Comparison of ENCODE assay signal across 7 mouse cellular contexts in genomic region chr16:77827322-77828117, GRCm38 (mm10).
DNase-seq lines count a peak whose midpoint lies in the region; ATAC-seq and TF ChIP-seq lines count a peak whose summit lies in the region.

No protein-coding gene starts in this region.

- H3K36me3 ChIP-seq in limb, embryonic 10.5 days, result no peaks in the 10 kb centered on the region

- H3K27me3 ChIP-seq in limb, embryonic 10.5 days (ENCODE audit: low read depth, poor library complexity, severe bottlenecking), result no peaks in the 10 kb centered on the region

- H3K4me1 ChIP-seq in limb, embryonic 10.5 days, result 0 out of 2 replicates have a peak, but pooled peaks cover 3% of the 10 kb centered on the region

- no peak overlapping the region; the same call in 1 of the 2 replicates for H3K27ac ChIP-seq in gastrocnemius, adult 2 months
- peak overlapping the region; percentile 42; the same call in 1 of the 2 replicates for H3K27ac ChIP-seq in limb, embryonic 10.5 days

- 72% methylated on average over 4 of the region's 4 CpGs for WGBS in limb, embryonic 10.5 days

- no peak overlapping the region for H3K4me3 ChIP-seq in gastrocnemius, adult 2 months
- H3K4me3 ChIP-seq in limb, embryonic 10.5 days, result no peak overlapping the region

- ATAC-seq in megakaryocyte-erythroid progenitor cell, adult 5-6 weeks (replicated peaks; ENCODE audit: low FRiP score, low TSS enrichment, poor library complexity, severe bottlenecking), result no peak

- no peak for TF ChIP-seq CTCF in gastrocnemius, adult 2 months (IDR thresholded peaks at IDR 0.05)

- DNase-seq in kidney, adult 9 months, result peak; percentile 2
- no peak for DNase-seq in kidney, adult 8-10 months
- DNase-seq in brain, adult 2 months (ENCODE audit: low read depth, low spot score), result peak; percentile 29
- DNase-seq in gastrocnemius, adult 2 months, result peak; percentile 68
- no peak for DNase-seq in limb, embryonic 10.5 days (ENCODE audit: low spot score)
- no peak for DNase-seq in B cell, adult 2 months

- intact Hi-C loops in gastrocnemius, adult 2 months (cut with DNase I), result no loop called here

- H3K9me3 ChIP-seq in limb, embryonic 10.5 days (replicated peaks), result no peaks in the 10 kb centered on the region

Comparison
In these comparisons a context has a peak if more than half of its experiments do, and no peak if none do; other contexts are left out.
1. DNase-seq: peak in kidney, adult 9 months (single experiment), brain, adult 2 months (single experiment) and gastrocnemius, adult 2 months (single experiment); none in kidney, adult 8-10 months (0 of 2), limb, embryonic 10.5 days (single experiment) and B cell, adult 2 months (0 of 2).